Mouse (Mus musculus): ENCODE measurements around the gene Ccl19. TPM values are rescaled to one million over a fixed set of nuclear protein-coding genes. Genes with fewer than 3 reads are reported as not detected.
"Not testable (repeated sequence)": the region's sequence is repeated elsewhere in the genome, so short reads cannot be mapped to it uniquely, and the experiment has no call there.

Gene Ccl19
- not detected for total RNA-seq (2021)
- long read RNA-seq, experiment 1 = 0 reads
- long read RNA-seq, experiment 2 = 0 reads

GRCm38 (mm10) chr4:42756477-42756876 lies at the start of gene Ccl19:
Gene Ccl19, minus strand, starts transcription at chr4:42756577.
- not testable (repeated sequence) for DNase-seq (ENCODE audit: low spot score)

GRCm38 (mm10) chr4:42773893-42774292 lies 17.5 kb upstream of the Ccl19 start, which contains the start of gene Ccl21a:
Gene Ccl21a, minus strand, starts transcription at chr4:42773993.
- DNase-seq (ENCODE audit: low spot score) = not testable (repeated sequence)

GRCm38 (mm10) chr4:42735245-42735644 lies 21.1 kb downstream of the Ccl19 start, which contains the start of gene 4930578G10Rik:
Gene 4930578G10Rik, plus strand, starts transcription at chr4:42735545.
- not testable (repeated sequence) for DNase-seq (ENCODE audit: low spot score)

Other genes starting within 250 kb of the Ccl19 start
- gene Fam205a2, start 228.4 kb downstream of the Ccl19 start, total RNA-seq (2021) = under 1 TPM in 1 of 2 experiments, not detected in 1; 0.12 TPM
- not detected for gene Gm10591, start 144.4 kb downstream of the Ccl19 start, total RNA-seq (2021)
- gene Gm2564, start 126.9 kb downstream of the Ccl19 start, total RNA-seq (2021) = 10 to 100 TPM in 1 of 2 experiments, 1 to 10 TPM in 1; 7.5 to 10.1 TPM
- gene Ccl27b, start 101.3 kb downstream of the Ccl19 start, total RNA-seq (2021) = not detected
- not detected for gene Il11ra2, start 94.7 kb downstream of the Ccl19 start, total RNA-seq (2021)
- not detected for gene 4930578G10Rik, start 21.0 kb downstream of the Ccl19 start, total RNA-seq (2021)
- 10 to 100 TPM in 1 of 2 experiments, 1 to 10 TPM in 1; 9.4 to 13.4 TPM for gene Ccl21a, start 17.4 kb upstream of the Ccl19 start, total RNA-seq (2021)
- gene Fam205a1, start 97.3 kb upstream of the Ccl19 start, total RNA-seq (2021) = not detected
- under 1 TPM in 1 of 2 experiments, not detected in 1; 0.07 TPM for gene Gm12394, start 100.2 kb upstream of the Ccl19 start, total RNA-seq (2021)
- 1 to 10 TPM; 1.1 to 1.2 TPM for gene Fam205c, start 117.7 kb upstream of the Ccl19 start, total RNA-seq (2021)
- under 1 TPM; 0.26 to 0.66 TPM for gene Phf24, start 160.1 kb upstream of the Ccl19 start, total RNA-seq (2021)
- gene Dnajb5, start 193.2 kb upstream of the Ccl19 start, total RNA-seq (2021) = 100 to 1,000 TPM; 198 to 225 TPM
- not detected for gene 1700022I11Rik, start 213.0 kb upstream of the Ccl19 start, total RNA-seq (2021)
- 100 to 1,000 TPM; 248 to 282 TPM for gene Vcp, start 243.9 kb upstream of the Ccl19 start, total RNA-seq (2021)